Comparison of ENCODE assay signal across 25 mouse cellular contexts in the genomic region with DNA sequence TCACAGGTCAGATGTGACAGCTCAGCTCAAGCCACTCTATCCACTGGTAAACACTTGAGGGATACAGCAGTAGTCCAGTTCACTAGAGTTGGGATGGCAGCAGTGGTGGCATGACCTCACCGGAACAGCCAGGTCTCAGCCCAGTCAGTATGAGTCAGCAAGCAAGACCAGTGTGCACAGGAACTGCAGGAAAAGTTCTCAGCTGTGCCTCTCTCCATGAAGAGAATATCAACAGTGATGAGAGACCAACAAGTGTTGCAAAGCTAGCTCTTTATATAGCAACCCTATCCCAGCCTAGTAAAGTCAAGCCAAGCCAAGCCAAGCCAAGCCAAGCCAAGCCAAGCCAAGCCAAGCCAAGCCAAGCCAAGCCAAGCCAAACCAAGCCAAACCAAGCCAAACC. TPM values are rescaled to one million over a fixed set of nuclear protein-coding genes. Genes with fewer than 3 reads are reported as not detected.
DNase-seq lines count a peak whose midpoint lies in the region.
"Had no signal": no experiment of that assay in that cellular context is flagged by ENCODE, and none has a peak within 500 bp of the region (broad histone marks: within the 10 kb centered on the region; RNA-seq: fewer than 3 reads in every experiment).

No protein-coding gene starts in this region.

- 79% methylated on average over 1 of the region's 1 CpGs for WGBS in heart, embryonic 10.5 days

- H3K4me1 ChIP-seq in heart, embryonic 10.5 days = no peaks in the 10 kb centered on the region
- H3K4me1 ChIP-seq: embryonic facial prominence, embryonic 13.5 days; forebrain, embryonic 13.5 days; heart, embryonic 13.5 days; hindbrain, embryonic 12.5 days had no signal

- no peak overlapping the region for H3K4me3 ChIP-seq in heart, embryonic 10.5 days
- H3K4me3 ChIP-seq: embryonic facial prominence, embryonic 13.5 days; forebrain, embryonic 13.5 days; heart, embryonic 13.5 days; hindbrain, embryonic 12.5 days had no signal

- peak; percentile 6 for DNase-seq in adrenal gland, postnatal 14 days
- no peak for DNase-seq in adrenal gland, postnatal 10 days
- peak; percentile 60 to 83 for DNase-seq in heart, adult 18-20 months
- DNase-seq in heart, embryonic 10.5 days (ENCODE audit: low spot score) = no peak
- DNase-seq in heart, postnatal 10 days = peak; percentile 40 to 53
- DNase-seq in heart, postnatal 4 days = peak; percentile 7
- no peak for DNase-seq in frontal cortex, postnatal 25 days (ENCODE audit: low spot score in 2 of 2)
- no peak for DNase-seq in lung, postnatal 14 days
- DNase-seq: adrenal gland, adult 8-10 months; cerebellum, adult 2 months; cerebellum, postnatal 25 days; forebrain, postnatal 0 days; gastrocnemius, postnatal 36 days; kidney, adult 11 months; kidney, adult 9 months had no signal

- no peak overlapping the region for H3K27ac ChIP-seq in heart, embryonic 10.5 days
- H3K27ac ChIP-seq: embryonic facial prominence, embryonic 13.5 days; forebrain, embryonic 13.5 days; heart, embryonic 13.5 days; hindbrain, embryonic 12.5 days; kidney, postnatal 0 days had no signal

- intact Hi-C loops in heart, postnatal 10 days (cut with DNase I) = loop anchor here (5.0 kb wide), 1 partner anchor 814 kb away; no protein-coding TSS in a partner anchor

- no peaks in the 10 kb centered on the region for H3K9me3 ChIP-seq in heart, embryonic 10.5 days
- H3K9me3 ChIP-seq: embryonic facial prominence, embryonic 13.5 days; forebrain, embryonic 13.5 days; heart, embryonic 13.5 days; hindbrain, embryonic 12.5 days had no signal

- H3K36me3 ChIP-seq in heart, embryonic 10.5 days = no peaks in the 10 kb centered on the region
- H3K36me3 ChIP-seq: embryonic facial prominence, embryonic 13.5 days; heart, embryonic 13.5 days; hindbrain, embryonic 12.5 days had no signal

- H3K27me3 ChIP-seq in heart, embryonic 10.5 days (ENCODE audit: insufficient read depth, poor library complexity, severe bottlenecking) = no peaks in the 10 kb centered on the region
- H3K27me3 ChIP-seq: embryonic facial prominence, embryonic 13.5 days; forebrain, embryonic 13.5 days; heart, embryonic 13.5 days; hindbrain, embryonic 12.5 days; Patski had no signal

RNA-seq across cellular contexts. Expression of a gene that starts 30.2 kb away (rescaled TPM):
- 0.41 TPM in 1 of 2 replicates, not detected in the other for total RNA-seq in adrenal gland, postnatal 14 days (2021)
- under 1 TPM; 0.27 to 0.94 TPM for total RNA-seq in adrenal gland, postnatal 10 days (2021)
- under 1 TPM; 0.46 to 0.50 TPM for total RNA-seq in heart, adult 18-20 months (2021)
- 0.41 and 0.82 TPM in 2 replicates for polyA plus RNA-seq in heart, embryonic 10.5 days (2016; fragmentation: Nextera tagmentation; extraction: Ambion mirVana)
- total RNA-seq in heart, postnatal 10 days (2021) = under 1 TPM; 0.35 to 0.43 TPM
- under 1 TPM; 0.56 to 0.91 TPM for total RNA-seq in heart, postnatal 4 days (2021)
- total RNA-seq: adrenal gland, adult 8-10 months; gastrocnemius, postnatal 36 days; MEL had no signal
- polyA plus RNA-seq: activated CD4-positive, CD25-positive, alpha-beta regulatory T cell, adult 4 months; C2C12; inflammation-experienced regulatory T-cells, adult 6 months; Patski had no signal

Comparison
In these comparisons a context has a peak if more than half of its experiments do, and no peak if none do; other contexts are left out.
1. DNase-seq: peak in adrenal gland, postnatal 14 days (single experiment), heart, adult 18-20 months (2 of 2), heart, postnatal 10 days (2 of 2) and heart, postnatal 4 days (single experiment); none in adrenal gland, postnatal 10 days (single experiment), heart, embryonic 10.5 days (single experiment), frontal cortex, postnatal 25 days (0 of 2) and lung, postnatal 14 days (single experiment).